In the genomic region with DNA sequence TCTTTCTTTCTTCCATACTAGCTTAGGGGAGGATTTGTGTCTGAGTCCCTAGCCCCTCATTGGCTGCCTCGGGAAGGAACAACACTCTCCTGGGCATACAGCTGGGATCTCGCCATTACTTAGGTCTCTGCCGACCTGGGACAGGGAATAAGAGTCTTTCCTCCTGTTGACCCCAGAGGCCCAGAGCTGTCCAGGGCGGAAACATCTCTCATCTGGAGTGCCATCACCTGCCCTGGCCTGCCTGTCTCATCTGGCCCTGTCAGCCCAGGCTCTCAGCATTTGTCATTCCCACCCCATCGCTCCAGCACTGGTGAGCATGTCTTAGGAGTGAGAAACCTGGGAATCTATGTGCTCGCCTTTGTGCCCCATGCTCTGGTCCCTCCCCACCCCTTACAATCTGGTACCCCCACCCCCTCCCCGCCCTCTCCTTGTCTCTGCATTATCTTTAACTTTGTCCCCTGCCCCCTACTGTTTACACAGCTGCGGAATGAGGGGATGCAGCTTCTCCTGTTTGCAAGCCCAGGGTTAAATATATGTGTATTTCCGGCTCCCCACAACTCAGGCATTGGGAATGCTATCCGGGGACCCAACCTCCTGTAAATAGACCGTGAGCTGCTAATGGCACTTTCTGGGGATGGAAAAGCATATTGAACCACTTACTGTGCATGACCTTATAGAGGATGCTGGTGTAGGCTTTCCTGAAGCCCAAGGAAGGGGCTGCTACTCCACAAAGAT, we compare ENCODE assay signal across 15 mouse cellular contexts.
DNase-seq lines count a peak whose midpoint lies in the region; ATAC-seq lines count a peak whose summit lies in the region.
"Had no signal": no experiment of that assay in that cellular context is flagged by ENCODE, and none has a peak within 500 bp of the region (broad histone marks: within the 10 kb centered on the region; RNA-seq: fewer than 3 reads in every experiment).

No protein-coding gene starts in this region.

- no peak overlapping the region for H3K4me3 ChIP-seq in forebrain, embryonic 10.5 days
- H3K4me3 ChIP-seq in forebrain, embryonic 16.5 days (replicated peaks; ENCODE audit: low read length), result no peak overlapping the region
- no peak overlapping the region for H3K4me3 ChIP-seq in kidney, embryonic 16.5 days (ENCODE audit: low read length)
- H3K4me3 ChIP-seq in embryonic facial prominence, embryonic 11.5 days (ENCODE audit: low read depth, low read length), result no peak overlapping the region
- H3K4me3 ChIP-seq in limb, embryonic 12.5 days (replicated peaks), result no peak overlapping the region
- H3K4me3 ChIP-seq: forebrain, embryonic 12.5 days; lung, embryonic 15.5 days had no signal

- peaks cover 83% of the 10 kb centered on the region for H3K4me1 ChIP-seq in forebrain, embryonic 10.5 days
- H3K4me1 ChIP-seq in forebrain, embryonic 16.5 days (replicated peaks; ENCODE audit: control insufficient read depth, insufficient read depth, low read length), result peaks cover 8% of the 10 kb centered on the region
- H3K4me1 ChIP-seq in kidney, embryonic 16.5 days (ENCODE audit: insufficient read depth, low read length), result peaks cover 62% of the 10 kb centered on the region
- peaks cover 6% of the 10 kb centered on the region for H3K4me1 ChIP-seq in embryonic facial prominence, embryonic 11.5 days (ENCODE audit: control insufficient read depth, insufficient read depth, low read length)
- peaks cover 66% of the 10 kb centered on the region for H3K4me1 ChIP-seq in limb, embryonic 12.5 days (replicated peaks)

- no peak overlapping the region for H3K4me2 ChIP-seq in forebrain, embryonic 16.5 days (ENCODE audit: low read length)
- H3K4me2 ChIP-seq in kidney, embryonic 16.5 days (replicated peaks; ENCODE audit: low read depth, low read length), result peak overlapping the region; percentile 22; the same call in 1 of the 2 replicates
- no peak overlapping the region for H3K4me2 ChIP-seq in embryonic facial prominence, embryonic 11.5 days (ENCODE audit: low read depth, low read length)
- H3K4me2 ChIP-seq in limb, embryonic 12.5 days, result peak overlapping the region; percentile 14; the same call in 1 of the 2 replicates
- H3K4me2 ChIP-seq: forebrain, embryonic 12.5 days; lung, embryonic 15.5 days had no signal

- peak overlapping the region; percentile 71 for H3K27ac ChIP-seq in forebrain, embryonic 10.5 days
- no peak overlapping the region for H3K27ac ChIP-seq in forebrain, embryonic 16.5 days (ENCODE audit: low read length)
- H3K27ac ChIP-seq in kidney, embryonic 16.5 days (ENCODE audit: low read length), result peak overlapping the region; percentile 63
- H3K27ac ChIP-seq in embryonic facial prominence, embryonic 11.5 days (replicated peaks; ENCODE audit: low read depth, low read length), result peak overlapping the region; percentile 56; the same call in 1 of the 2 replicates
- peak overlapping the region; percentile 60 for H3K27ac ChIP-seq in limb, embryonic 12.5 days
- H3K27ac ChIP-seq: forebrain, embryonic 12.5 days; lung, embryonic 15.5 days had no signal

- H3K36me3 ChIP-seq in forebrain, embryonic 10.5 days (replicated peaks), result peaks cover 12% of the 10 kb centered on the region
- no peaks in the 10 kb centered on the region for H3K36me3 ChIP-seq in forebrain, embryonic 16.5 days (ENCODE audit: control insufficient read depth, insufficient read depth)
- no peaks in the 10 kb centered on the region for H3K36me3 ChIP-seq in kidney, embryonic 16.5 days (ENCODE audit: insufficient read depth, low read length)
- no peaks in the 10 kb centered on the region for H3K36me3 ChIP-seq in embryonic facial prominence, embryonic 11.5 days (replicated peaks; ENCODE audit: control insufficient read depth, insufficient read depth, low read depth, low read length)
- peaks cover 8% of the 10 kb centered on the region; the same call in 1 of the 2 replicates for H3K36me3 ChIP-seq in limb, embryonic 12.5 days
- H3K36me3 ChIP-seq: forebrain, embryonic 12.5 days; lung, embryonic 15.5 days had no signal

- peaks cover 5% of the 10 kb centered on the region; the same call in 1 of the 2 replicates for H3K9me3 ChIP-seq in forebrain, embryonic 10.5 days
- H3K9me3 ChIP-seq in forebrain, embryonic 16.5 days (ENCODE audit: control insufficient read depth, low read length), result no peaks in the 10 kb centered on the region
- H3K9me3 ChIP-seq in kidney, embryonic 16.5 days (ENCODE audit: low read length), result no peaks in the 10 kb centered on the region
- H3K9me3 ChIP-seq in embryonic facial prominence, embryonic 11.5 days (replicated peaks; ENCODE audit: control insufficient read depth, low read length), result no peaks in the 10 kb centered on the region
- H3K9me3 ChIP-seq in limb, embryonic 12.5 days, result no peaks in the 10 kb centered on the region
- H3K9me3 ChIP-seq: forebrain, embryonic 12.5 days; lung, embryonic 15.5 days had no signal

- no peak for ATAC-seq in forebrain, embryonic 16.5 days
- peak; percentile 71 for ATAC-seq in kidney, embryonic 16.5 days (ENCODE audit: low FRiP score, low TSS enrichment)
- 0 out of 2 replicates have a peak, but pooled peaks have one; percentile 30 for ATAC-seq in embryonic facial prominence, embryonic 11.5 days (replicated peaks; ENCODE audit: insufficient number of reproducible peaks, low FRiP score, low TSS enrichment, low read depth)
- ATAC-seq in limb, embryonic 12.5 days (ENCODE audit: insufficient number of reproducible peaks, insufficient read depth, low FRiP score, low TSS enrichment, low read depth), result peak; percentile 43

- H3K27me3 ChIP-seq in forebrain, embryonic 10.5 days (ENCODE audit: poor library complexity, severe bottlenecking), result peaks cover 17% of the 10 kb centered on the region; the same call in 1 of the 2 replicates
- no peaks in the 10 kb centered on the region for H3K27me3 ChIP-seq in forebrain, embryonic 16.5 days (replicated peaks; ENCODE audit: control insufficient read depth, insufficient read depth, low read length)
- no peaks in the 10 kb centered on the region for H3K27me3 ChIP-seq in kidney, embryonic 16.5 days (ENCODE audit: insufficient read depth, low read length)
- H3K27me3 ChIP-seq in embryonic facial prominence, embryonic 11.5 days (ENCODE audit: control insufficient read depth, insufficient read depth, low read length), result no peaks in the 10 kb centered on the region
- no peaks in the 10 kb centered on the region for H3K27me3 ChIP-seq in limb, embryonic 12.5 days
- H3K27me3 ChIP-seq: lung, embryonic 15.5 days had no signal

- no peak for DNase-seq in forebrain, embryonic 10.5 days (ENCODE audit: extremely low spot score, low spot score)
- no peak for DNase-seq in kidney, postnatal 14 days
- DNase-seq in embryonic facial prominence, embryonic 11.5 days (ENCODE audit: low spot score), result peak; percentile 79
- no peak for DNase-seq in left cerebral cortex, postnatal 4 days
- DNase-seq in urinary bladder, postnatal 25 days (ENCODE audit: low spot score), result no peak
- DNase-seq: adrenal gland, postnatal 10 days; cerebellum, adult 18-20 months; layer of hippocampus, postnatal 36 days; spleen, adult 18-20 months; thymus, postnatal 4 days had no signal

- WGBS in forebrain, embryonic 10.5 days, result 38% methylated on average over 11 of the region's 11 CpGs
- WGBS in forebrain, embryonic 16.5 days, result 50% methylated on average over 11 of the region's 11 CpGs
- WGBS in kidney, embryonic 16.5 days, result 17% methylated on average over 11 of the region's 11 CpGs
- 19% methylated on average over 11 of the region's 11 CpGs for WGBS in embryonic facial prominence, embryonic 11.5 days
- 24% methylated on average over 11 of the region's 11 CpGs for WGBS in limb, embryonic 12.5 days

- intact Hi-C loops in left cerebral cortex, postnatal 4 days (cut with DNase I), result no loop called here

- H3K9ac ChIP-seq in forebrain, embryonic 16.5 days (replicated peaks; ENCODE audit: low read depth, low read length), result no peak overlapping the region
- H3K9ac ChIP-seq in kidney, embryonic 16.5 days (replicated peaks; ENCODE audit: low read length), result no peak overlapping the region
- no peak overlapping the region for H3K9ac ChIP-seq in embryonic facial prominence, embryonic 11.5 days (replicated peaks; ENCODE audit: low read length)
- H3K9ac ChIP-seq in limb, embryonic 12.5 days (replicated peaks), result no peak overlapping the region
- H3K9ac ChIP-seq: forebrain, embryonic 12.5 days; lung, embryonic 15.5 days had no signal

Comparison
In these comparisons a context has a peak if more than half of its experiments do, and no peak if none do; other contexts are left out.
1. H3K4me2 ChIP-seq: peak in kidney, embryonic 16.5 days (single experiment) and limb, embryonic 12.5 days (single experiment); none in forebrain, embryonic 16.5 days (single experiment) and embryonic facial prominence, embryonic 11.5 days (single experiment).